In genomic region chr6:27812789-27813188, GRCm38 (mm10) we compare ENCODE assay signal across 28 mouse cellular contexts.
A peak's percentile ranks its signal among the peaks of the same experiment; 100 is the strongest.
DNase-seq lines count a peak whose midpoint lies in the region; ATAC-seq lines count a peak whose summit lies in the region.
"Had no signal": no experiment of that assay in that cellular context is flagged by ENCODE, and none has a peak within 500 bp of the region (broad histone marks: within the 10 kb centered on the region; RNA-seq: fewer than 3 reads in every experiment).

No protein-coding gene starts in this region.

- no peak overlapping the region for H3K4me3 ChIP-seq in embryonic facial prominence, embryonic 11.5 days (ENCODE audit: low read depth, low read length)
- no peak overlapping the region for H3K4me3 ChIP-seq in heart, embryonic 11.5 days (ENCODE audit: low read depth, low read length)
- H3K4me3 ChIP-seq: embryonic facial prominence, embryonic 13.5 days; forebrain, embryonic 10.5 days; forebrain, embryonic 15.5 days; gastrocnemius, adult 2 months; heart, embryonic 12.5 days; hindbrain, embryonic 15.5 days; left cerebral cortex, adult 2 months; limb, embryonic 15.5 days; liver, embryonic 15.5 days; midbrain, embryonic 10.5 days; midbrain, embryonic 15.5 days; neural tube, embryonic 15.5 days had no signal

- no peak for ATAC-seq in embryonic facial prominence, embryonic 11.5 days (replicated peaks; ENCODE audit: insufficient number of reproducible peaks, low FRiP score, low TSS enrichment, low read depth)
- ATAC-seq in heart, embryonic 11.5 days (replicated peaks; ENCODE audit: insufficient number of reproducible peaks, low FRiP score, low TSS enrichment): no peak
- ATAC-seq: forebrain, embryonic 15.5 days; midbrain, embryonic 15.5 days had no signal

- no peaks in the 10 kb centered on the region for H3K9me3 ChIP-seq in embryonic facial prominence, embryonic 11.5 days (replicated peaks; ENCODE audit: control insufficient read depth, low read length)
- H3K9me3 ChIP-seq in heart, embryonic 11.5 days (replicated peaks; ENCODE audit: control insufficient read depth, low read length): no peaks in the 10 kb centered on the region
- H3K9me3 ChIP-seq: embryonic facial prominence, embryonic 13.5 days; forebrain, embryonic 10.5 days; forebrain, embryonic 15.5 days; heart, embryonic 12.5 days; hindbrain, embryonic 15.5 days; limb, embryonic 15.5 days; liver, embryonic 15.5 days; midbrain, embryonic 10.5 days; midbrain, embryonic 15.5 days; neural tube, embryonic 15.5 days had no signal

- WGBS in embryonic facial prominence, embryonic 11.5 days: 34% methylated on average over 5 of the region's 5 CpGs
- WGBS in heart, embryonic 11.5 days (ENCODE audit: insufficient replicate concordance): 74% methylated on average over 5 of the region's 5 CpGs

- no peak overlapping the region for H3K27ac ChIP-seq in embryonic facial prominence, embryonic 11.5 days (replicated peaks; ENCODE audit: low read depth, low read length)
- no peak overlapping the region for H3K27ac ChIP-seq in heart, embryonic 11.5 days (ENCODE audit: low read depth, low read length)
- H3K27ac ChIP-seq: embryonic facial prominence, embryonic 13.5 days; forebrain, embryonic 10.5 days; forebrain, embryonic 15.5 days; gastrocnemius, adult 2 months; hindbrain, embryonic 15.5 days; left cerebral cortex, adult 2 months; limb, embryonic 15.5 days; liver, embryonic 15.5 days; midbrain, embryonic 10.5 days; midbrain, embryonic 15.5 days; neural tube, embryonic 15.5 days had no signal

- H3K36me3 ChIP-seq in embryonic facial prominence, embryonic 11.5 days (replicated peaks; ENCODE audit: control insufficient read depth, insufficient read depth, low read depth, low read length): no peaks in the 10 kb centered on the region
- no peaks in the 10 kb centered on the region for H3K36me3 ChIP-seq in heart, embryonic 11.5 days (ENCODE audit: control insufficient read depth, insufficient read depth, low read length)
- H3K36me3 ChIP-seq: embryonic facial prominence, embryonic 13.5 days; forebrain, embryonic 10.5 days; forebrain, embryonic 15.5 days; heart, embryonic 12.5 days; hindbrain, embryonic 15.5 days; limb, embryonic 15.5 days; liver, embryonic 15.5 days; midbrain, embryonic 10.5 days; midbrain, embryonic 15.5 days; neural tube, embryonic 15.5 days had no signal

- no peak overlapping the region for H3K4me2 ChIP-seq in embryonic facial prominence, embryonic 11.5 days (ENCODE audit: low read depth, low read length)
- no peak overlapping the region for H3K4me2 ChIP-seq in heart, embryonic 11.5 days
- H3K4me2 ChIP-seq: embryonic facial prominence, embryonic 13.5 days; forebrain, embryonic 15.5 days; heart, embryonic 12.5 days; hindbrain, embryonic 15.5 days; limb, embryonic 15.5 days; liver, embryonic 15.5 days; lung, embryonic 14.5 days; midbrain, embryonic 15.5 days; neural tube, embryonic 15.5 days had no signal

- H3K9ac ChIP-seq in embryonic facial prominence, embryonic 11.5 days (replicated peaks; ENCODE audit: low read length): no peak overlapping the region
- H3K9ac ChIP-seq in heart, embryonic 11.5 days (ENCODE audit: low read depth, low read length): no peak overlapping the region
- H3K9ac ChIP-seq: embryonic facial prominence, embryonic 13.5 days; forebrain, embryonic 15.5 days; heart, embryonic 12.5 days; hindbrain, embryonic 15.5 days; limb, embryonic 15.5 days; liver, embryonic 15.5 days; lung, embryonic 14.5 days; midbrain, embryonic 15.5 days; neural tube, embryonic 15.5 days had no signal

- H3K27me3 ChIP-seq in embryonic facial prominence, embryonic 11.5 days (ENCODE audit: control insufficient read depth, insufficient read depth, low read length): no peaks in the 10 kb centered on the region
- H3K27me3 ChIP-seq in heart, embryonic 11.5 days (ENCODE audit: control insufficient read depth, insufficient read depth, low read length): no peaks in the 10 kb centered on the region
- H3K27me3 ChIP-seq: embryonic facial prominence, embryonic 13.5 days; forebrain, embryonic 15.5 days; heart, embryonic 12.5 days; hindbrain, embryonic 15.5 days; limb, embryonic 15.5 days; liver, embryonic 15.5 days; midbrain, embryonic 15.5 days; neural tube, embryonic 15.5 days had no signal

- no peaks in the 10 kb centered on the region for H3K4me1 ChIP-seq in embryonic facial prominence, embryonic 11.5 days (ENCODE audit: control insufficient read depth, insufficient read depth, low read length)
- H3K4me1 ChIP-seq in heart, embryonic 11.5 days (ENCODE audit: control insufficient read depth, insufficient read depth, low read length): no peaks in the 10 kb centered on the region
- H3K4me1 ChIP-seq: embryonic facial prominence, embryonic 13.5 days; forebrain, embryonic 10.5 days; forebrain, embryonic 15.5 days; heart, embryonic 12.5 days; hindbrain, embryonic 15.5 days; limb, embryonic 15.5 days; liver, embryonic 15.5 days; midbrain, embryonic 10.5 days; midbrain, embryonic 15.5 days; neural tube, embryonic 15.5 days had no signal

- DNase-seq in cerebellum, adult 9-11 months: peak; percentile 7
- no peak for DNase-seq in cerebellum, postnatal 36 days
- DNase-seq in kidney, adult 9 months: peak; percentile 31
- DNase-seq in kidney, adult 11 months: no peak
- DNase-seq in embryonic facial prominence, embryonic 11.5 days (ENCODE audit: low spot score): peak; percentile 44
- DNase-seq in spleen, postnatal 10 days (ENCODE audit: low spot score in 2 of 2): no peak
- DNase-seq: cerebellum, postnatal 25 days; gastrocnemius, adult 2 months; gastrocnemius, postnatal 36 days; heart, adult 18-20 months; heart, postnatal 4 days; kidney, postnatal 10 days; lung, embryonic 14.5 days; lung, postnatal 14 days; right cerebral cortex, postnatal 25 days; thymus, postnatal 14 days had no signal

Comparison
In these comparisons a context has a peak if more than half of its experiments do, and no peak if none do; other contexts are left out.
1. DNase-seq: peak in cerebellum, adult 9-11 months (single experiment), kidney, adult 9 months (single experiment) and embryonic facial prominence, embryonic 11.5 days (single experiment); none in cerebellum, postnatal 36 days (0 of 2), kidney, adult 11 months (single experiment) and spleen, postnatal 10 days (0 of 2).